Mouse (Mus musculus) midbrain, embryonic 15.5 days (tissue): ENCODE results near the gene Csmd2. TPM values are rescaled to one million over a fixed set of nuclear protein-coding genes. Genes with fewer than 3 reads are reported as not detected.

Experiments
- polyA plus RNA-seq: library from polyadenylated mRNA; unstranded; fragments of >200 nt; fragmentation: Nextera tagmentation; extraction: Ambion mirVana; gene quantifications from 2 replicates; pipeline ENCODE4 v1.2.1, GENCODE M21; 2015

Csmd2 gene
- polyA plus RNA-seq, 1 experiment from 2014 or later = 15.1 TPM

Other genes starting within 250 kb of the Csmd2 start
- gene CK137956, start 16.9 kb upstream of the Csmd2 start, polyA plus RNA-seq = 0.84 and 1.1 TPM in 2 replicates